21 mouse cellular contexts compared by ENCODE assay signal in the genomic region with DNA sequence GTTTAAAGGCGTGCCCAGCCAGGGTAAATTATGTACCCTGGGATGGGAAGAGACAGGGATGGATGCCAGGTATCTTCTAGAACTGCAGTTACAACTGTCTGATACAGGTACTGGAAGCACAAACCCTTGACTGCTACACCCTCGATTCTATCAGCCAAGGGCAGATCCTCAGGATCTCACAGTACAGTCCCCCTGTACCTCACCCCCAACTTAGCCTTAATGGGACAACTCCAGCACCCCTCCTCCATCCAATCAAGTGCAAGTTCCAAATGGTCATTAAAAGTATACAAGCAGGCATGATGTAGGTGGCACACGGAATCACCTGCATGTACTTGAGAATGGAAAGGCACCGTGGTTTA. TPM values are rescaled to one million over a fixed set of nuclear protein-coding genes. Genes with fewer than 3 reads are reported as not detected.
DNase-seq lines count a peak whose midpoint lies in the region; ATAC-seq and TF ChIP-seq lines count a peak whose summit lies in the region.
"Had no signal": no experiment of that assay in that cellular context is flagged by ENCODE, and none has a peak within 500 bp of the region (broad histone marks: within the 10 kb centered on the region; RNA-seq: fewer than 3 reads in every experiment).

No protein-coding gene starts in this region.

- peaks cover 34% of the 10 kb centered on the region for H3K4me1 ChIP-seq in forebrain, embryonic 13.5 days
- peaks cover 17% of the 10 kb centered on the region for H3K4me1 ChIP-seq in forebrain, embryonic 15.5 days
- peaks cover 13% of the 10 kb centered on the region for H3K4me1 ChIP-seq in midbrain, embryonic 11.5 days (ENCODE audit: control insufficient read depth, insufficient read depth, low read length)
- H3K4me1 ChIP-seq in midbrain, postnatal 0 days (ENCODE audit: insufficient read depth, low read length) = no peaks in the 10 kb centered on the region
- peaks cover 9% of the 10 kb centered on the region; the same call in 1 of the 2 replicates for H3K4me1 ChIP-seq in limb, embryonic 15.5 days

- no peak for TF ChIP-seq CTCF in midbrain, postnatal 0 days (IDR thresholded peaks at IDR 0.05)

- H3K27ac ChIP-seq in forebrain, embryonic 13.5 days = peak overlapping the region; percentile 16; the same call in 1 of the 2 replicates
- no peak overlapping the region for H3K27ac ChIP-seq in forebrain, embryonic 15.5 days (replicated peaks)
- peak overlapping the region; percentile 44; the same call in 1 of the 2 replicates for H3K27ac ChIP-seq in midbrain, embryonic 11.5 days (ENCODE audit: low read depth, low read length)
- H3K27ac ChIP-seq in midbrain, postnatal 0 days (ENCODE audit: low read depth, low read length) = no peak overlapping the region
- H3K27ac ChIP-seq in limb, embryonic 15.5 days = 0 out of 2 replicates have a peak overlapping the region, but pooled peaks have one; percentile 11
- H3K27ac ChIP-seq: heart, embryonic 13.5 days; kidney, postnatal 0 days; lung, embryonic 15.5 days; neural tube, embryonic 12.5 days had no signal

- ATAC-seq in forebrain, embryonic 13.5 days = no peak
- no peak for ATAC-seq in forebrain, embryonic 15.5 days (replicated peaks)
- ATAC-seq in midbrain, embryonic 11.5 days (ENCODE audit: low FRiP score) = no peak
- no peak for ATAC-seq in midbrain, postnatal 0 days (ENCODE audit: low FRiP score)
- ATAC-seq in limb, embryonic 15.5 days (ENCODE audit: insufficient number of reproducible peaks, low FRiP score, low TSS enrichment, low read depth) = no peak
- ATAC-seq: CD4-positive, CD25-positive, alpha-beta regulatory T cell, adult 4 months; hindbrain, embryonic 16.5 days; intestine, embryonic 16.5 days had no signal

- H3K36me3 ChIP-seq in forebrain, embryonic 13.5 days (ENCODE audit: poor library complexity, severe bottlenecking) = peaks cover 32% of the 10 kb centered on the region
- H3K36me3 ChIP-seq in forebrain, embryonic 15.5 days = peaks cover 26% of the 10 kb centered on the region
- peaks cover 16% of the 10 kb centered on the region for H3K36me3 ChIP-seq in midbrain, embryonic 11.5 days (ENCODE audit: control insufficient read depth, insufficient read depth, low read length)
- H3K36me3 ChIP-seq in midbrain, postnatal 0 days (ENCODE audit: insufficient read depth, low read length) = peaks cover 19% of the 10 kb centered on the region
- peaks cover 29% of the 10 kb centered on the region for H3K36me3 ChIP-seq in limb, embryonic 15.5 days

- H3K9me3 ChIP-seq in forebrain, embryonic 13.5 days (replicated peaks) = no peaks in the 10 kb centered on the region
- no peaks in the 10 kb centered on the region for H3K9me3 ChIP-seq in forebrain, embryonic 15.5 days
- no peaks in the 10 kb centered on the region for H3K9me3 ChIP-seq in midbrain, embryonic 11.5 days (ENCODE audit: control insufficient read depth, low read length)
- H3K9me3 ChIP-seq in midbrain, postnatal 0 days (ENCODE audit: low read length) = no peaks in the 10 kb centered on the region
- no peaks in the 10 kb centered on the region for H3K9me3 ChIP-seq in limb, embryonic 15.5 days
- H3K9me3 ChIP-seq: heart, embryonic 13.5 days; lung, embryonic 15.5 days; neural tube, embryonic 12.5 days had no signal

- H3K4me2 ChIP-seq in forebrain, embryonic 13.5 days = no peak overlapping the region
- H3K4me2 ChIP-seq in forebrain, embryonic 15.5 days (replicated peaks) = no peak overlapping the region
- H3K4me2 ChIP-seq in midbrain, embryonic 11.5 days = no peak overlapping the region
- no peak overlapping the region for H3K4me2 ChIP-seq in midbrain, postnatal 0 days (ENCODE audit: low read depth, low read length, poor library complexity, severe bottlenecking)
- H3K4me2 ChIP-seq in limb, embryonic 15.5 days = no peak overlapping the region
- H3K4me2 ChIP-seq: heart, embryonic 13.5 days; lung, embryonic 15.5 days; neural tube, embryonic 12.5 days had no signal

- 88% methylated on average over 4 of the region's 4 CpGs for WGBS in forebrain, embryonic 13.5 days
- 88% methylated on average over 4 of the region's 4 CpGs for WGBS in forebrain, embryonic 15.5 days
- 91% methylated on average over 4 of the region's 4 CpGs for WGBS in midbrain, embryonic 11.5 days
- WGBS in midbrain, postnatal 0 days = 88% methylated on average over 4 of the region's 4 CpGs
- WGBS in limb, embryonic 15.5 days = 89% methylated on average over 4 of the region's 4 CpGs

- DNase-seq in midbrain, embryonic 11.5 days (ENCODE audit: low spot score, missing footprints) = no peak
- no peak for DNase-seq in midbrain, postnatal 0 days (ENCODE audit: low spot score)
- no peak for DNase-seq in cerebellum, postnatal 36 days
- no peak for DNase-seq in kidney, postnatal 14 days
- DNase-seq in urinary bladder, postnatal 10 days (ENCODE audit: low spot score) = no peak
- DNase-seq: adrenal gland, postnatal 10 days; cerebellum, adult 11-12 months; cerebellum, postnatal 14 days; embryo, embryonic 11 days; right cerebral cortex, adult 18-20 months; thymus, postnatal 36 days had no signal

- H3K4me3 ChIP-seq in forebrain, embryonic 13.5 days = no peak overlapping the region
- H3K4me3 ChIP-seq in forebrain, embryonic 15.5 days = no peak overlapping the region
- H3K4me3 ChIP-seq in midbrain, embryonic 11.5 days (ENCODE audit: low read depth, low read length) = no peak overlapping the region
- H3K4me3 ChIP-seq in midbrain, postnatal 0 days (ENCODE audit: low read depth, low read length) = no peak overlapping the region
- H3K4me3 ChIP-seq in limb, embryonic 15.5 days = no peak overlapping the region
- H3K4me3 ChIP-seq: heart, embryonic 13.5 days; lung, embryonic 15.5 days; neural tube, embryonic 12.5 days had no signal

- no peaks in the 10 kb centered on the region for H3K27me3 ChIP-seq in forebrain, embryonic 13.5 days
- no peaks in the 10 kb centered on the region for H3K27me3 ChIP-seq in forebrain, embryonic 15.5 days
- H3K27me3 ChIP-seq in midbrain, embryonic 11.5 days (ENCODE audit: control insufficient read depth, insufficient read depth, low read length) = no peaks in the 10 kb centered on the region
- H3K27me3 ChIP-seq in midbrain, postnatal 0 days (ENCODE audit: insufficient read depth, low read length) = no peaks in the 10 kb centered on the region
- H3K27me3 ChIP-seq in limb, embryonic 15.5 days = no peaks in the 10 kb centered on the region
- H3K27me3 ChIP-seq: heart, embryonic 13.5 days; lung, embryonic 15.5 days; neural tube, embryonic 12.5 days had no signal

- H3K9ac ChIP-seq in forebrain, embryonic 13.5 days = no peak overlapping the region
- H3K9ac ChIP-seq in forebrain, embryonic 15.5 days (replicated peaks) = no peak overlapping the region
- no peak overlapping the region for H3K9ac ChIP-seq in midbrain, embryonic 11.5 days (ENCODE audit: low read length)
- H3K9ac ChIP-seq in midbrain, postnatal 0 days (replicated peaks; ENCODE audit: low read length, poor library complexity, severe bottlenecking) = no peak overlapping the region
- no peak overlapping the region for H3K9ac ChIP-seq in limb, embryonic 15.5 days
- H3K9ac ChIP-seq: heart, embryonic 13.5 days; lung, embryonic 15.5 days; neural tube, embryonic 12.5 days had no signal

RNA-seq across cellular contexts. Expression of gene Myo1g, which starts 4.1 kb away (rescaled TPM):
- 0.17 and 0.21 TPM in 2 replicates for polyA plus RNA-seq in forebrain, embryonic 13.5 days (2015; fragmentation: Nextera tagmentation; extraction: Ambion mirVana)
- 0.34 and 0.41 TPM in 2 replicates for polyA plus RNA-seq in forebrain, embryonic 15.5 days (2015; fragmentation: Nextera tagmentation; extraction: Ambion mirVana)
- polyA plus RNA-seq in midbrain, embryonic 11.5 days (2014; fragmentation: Nextera tagmentation; extraction: Ambion mirVana) = 0.46 and 0.92 TPM in 2 replicates
- total RNA-seq in midbrain, postnatal 0 days (2014; rRNA removed) = 0.99 and 1.5 TPM in 2 replicates
- 0.38 and 0.62 TPM in 2 replicates for polyA plus RNA-seq in midbrain, postnatal 0 days (2015; fragmentation: Nextera tagmentation; extraction: Ambion mirVana)
- 3.6 and 4.2 TPM in 2 replicates for polyA plus RNA-seq in limb, embryonic 15.5 days (2015; fragmentation: Nextera tagmentation; extraction: Ambion mirVana)

RNA-seq across cellular contexts. Expression of gene Ccm2, which starts 21.8 kb away (rescaled TPM):
- 82.2 and 90.5 TPM in 2 replicates for polyA plus RNA-seq in forebrain, embryonic 13.5 days (2015; fragmentation: Nextera tagmentation; extraction: Ambion mirVana)
- polyA plus RNA-seq in forebrain, embryonic 15.5 days (2015; fragmentation: Nextera tagmentation; extraction: Ambion mirVana) = 104 and 107 TPM in 2 replicates
- polyA plus RNA-seq in midbrain, embryonic 11.5 days (2014; fragmentation: Nextera tagmentation; extraction: Ambion mirVana) = 72.8 and 81.6 TPM in 2 replicates
- 45.6 and 71.3 TPM in 2 replicates for total RNA-seq in midbrain, postnatal 0 days (2014; rRNA removed)
- 64.3 and 67.1 TPM in 2 replicates for polyA plus RNA-seq in midbrain, postnatal 0 days (2015; fragmentation: Nextera tagmentation; extraction: Ambion mirVana)
- 89.7 and 101 TPM in 2 replicates for polyA plus RNA-seq in limb, embryonic 15.5 days (2015; fragmentation: Nextera tagmentation; extraction: Ambion mirVana)

RNA-seq across cellular contexts. Expression of gene Purb, which starts 49.1 kb away (rescaled TPM):
- 13.9 and 14.8 TPM in 2 replicates for polyA plus RNA-seq in forebrain, embryonic 13.5 days (2015; fragmentation: Nextera tagmentation; extraction: Ambion mirVana)
- 13.5 and 14.8 TPM in 2 replicates for polyA plus RNA-seq in forebrain, embryonic 15.5 days (2015; fragmentation: Nextera tagmentation; extraction: Ambion mirVana)
- 12.8 and 13.7 TPM in 2 replicates for polyA plus RNA-seq in midbrain, embryonic 11.5 days (2014; fragmentation: Nextera tagmentation; extraction: Ambion mirVana)
- 38.0 and 45.1 TPM in 2 replicates for total RNA-seq in midbrain, postnatal 0 days (2014; rRNA removed)
- polyA plus RNA-seq in midbrain, postnatal 0 days (2015; fragmentation: Nextera tagmentation; extraction: Ambion mirVana) = 12.2 and 14.2 TPM in 2 replicates
- 29.2 and 29.9 TPM in 2 replicates for polyA plus RNA-seq in limb, embryonic 15.5 days (2015; fragmentation: Nextera tagmentation; extraction: Ambion mirVana)

Comparison
In these comparisons a context has a peak if more than half of its experiments do, and no peak if none do; other contexts are left out.
1. H3K27ac ChIP-seq: peak in forebrain, embryonic 13.5 days (single experiment), midbrain, embryonic 11.5 days (single experiment) and limb, embryonic 15.5 days (single experiment); none in forebrain, embryonic 15.5 days (single experiment) and midbrain, postnatal 0 days (single experiment).